35 mouse cellular contexts compared by ENCODE assay signal in the genomic region with DNA sequence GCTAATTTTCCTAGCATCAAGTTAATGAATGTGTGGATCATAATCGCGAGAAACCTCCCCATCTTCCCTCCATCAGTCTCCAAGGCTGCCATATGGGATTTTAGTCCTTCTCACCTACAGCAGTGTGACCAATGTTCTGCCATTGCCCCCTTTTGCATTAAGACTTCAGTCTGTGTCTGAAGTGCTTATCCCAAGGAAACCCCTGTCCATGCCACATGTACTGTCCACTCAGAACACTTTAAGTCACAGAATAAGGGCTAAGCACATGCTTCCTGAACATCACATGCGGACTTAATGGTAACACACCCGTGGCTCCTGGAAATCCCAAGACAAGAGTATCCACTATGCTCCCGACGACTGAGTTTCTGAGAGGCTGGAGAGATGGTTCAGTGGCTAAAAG.
"Had no signal": no experiment of that assay in that cellular context is flagged by ENCODE, and none has a peak within 500 bp of the region (broad histone marks: within the 10 kb centered on the region; RNA-seq: fewer than 3 reads in every experiment).

No protein-coding gene starts in this region.

- H3K36me3 ChIP-seq: heart, embryonic 10.5 days; heart, embryonic 12.5 days; heart, embryonic 13.5 days; heart, embryonic 15.5 days; hindbrain, embryonic 10.5 days; hindbrain, embryonic 12.5 days; hindbrain, embryonic 13.5 days; hindbrain, embryonic 15.5 days; intestine, embryonic 15.5 days; kidney, embryonic 15.5 days had no signal

- H3K27ac ChIP-seq: heart, embryonic 10.5 days; heart, embryonic 13.5 days; heart, embryonic 15.5 days; hindbrain, embryonic 10.5 days; hindbrain, embryonic 12.5 days; hindbrain, embryonic 13.5 days; hindbrain, embryonic 14.5 days; hindbrain, embryonic 15.5 days; hindbrain, postnatal 0 days; intestine, embryonic 15.5 days; kidney, embryonic 15.5 days; kidney, postnatal 0 days; layer of hippocampus, adult 2 months had no signal

- H3K27me3 ChIP-seq: heart, embryonic 12.5 days; heart, embryonic 13.5 days; heart, embryonic 15.5 days; intestine, embryonic 15.5 days; kidney, embryonic 15.5 days had no signal

- DNase-seq: heart, postnatal 10 days; heart, postnatal 14 days; heart, postnatal 36 days; heart, postnatal 4 days; kidney, adult 11 months; kidney, adult 18-20 months; kidney, adult 2 months; kidney, adult 8-10 months; kidney, adult 9 months; kidney, postnatal 10 days; kidney, postnatal 14 days; kidney, postnatal 25 days; kidney, postnatal 36 days; kidney, postnatal 4 days; layer of hippocampus, adult 9-11 months; layer of hippocampus, postnatal 36 days had no signal

- H3K9ac ChIP-seq: heart, embryonic 12.5 days; heart, embryonic 13.5 days; heart, embryonic 15.5 days; hindbrain, embryonic 12.5 days; hindbrain, embryonic 13.5 days; hindbrain, embryonic 14.5 days; hindbrain, embryonic 15.5 days; intestine, embryonic 15.5 days; kidney, embryonic 15.5 days had no signal

- ATAC-seq: hindbrain, embryonic 16.5 days; hindbrain, postnatal 0 days; inflammation-experienced regulatory T-cells, adult 6 months; intestine, embryonic 15.5 days; intestine, embryonic 16.5 days; intestine, postnatal 0 days had no signal

- H3K4me2 ChIP-seq: heart, embryonic 11.5 days; heart, embryonic 12.5 days; heart, embryonic 13.5 days; heart, embryonic 15.5 days; hindbrain, embryonic 12.5 days; hindbrain, embryonic 13.5 days; hindbrain, embryonic 14.5 days; hindbrain, embryonic 15.5 days; intestine, embryonic 15.5 days; kidney, embryonic 15.5 days had no signal

- H3K9me3 ChIP-seq: heart, embryonic 10.5 days; heart, embryonic 12.5 days; heart, embryonic 13.5 days; heart, embryonic 15.5 days; hindbrain, embryonic 10.5 days; hindbrain, embryonic 12.5 days; hindbrain, embryonic 13.5 days; hindbrain, embryonic 15.5 days; intestine, embryonic 15.5 days; kidney, embryonic 15.5 days had no signal

- H3K4me3 ChIP-seq: heart, embryonic 10.5 days; heart, embryonic 12.5 days; heart, embryonic 13.5 days; heart, embryonic 15.5 days; hindbrain, embryonic 10.5 days; hindbrain, embryonic 12.5 days; hindbrain, embryonic 13.5 days; hindbrain, embryonic 15.5 days; intestine, embryonic 15.5 days; kidney, embryonic 15.5 days; layer of hippocampus, adult 2 months had no signal
